Mouse (Mus musculus): Measurements from ENCODE around the gene Hbq1a. TPM values are rescaled to one million over a fixed set of nuclear protein-coding genes. Genes with fewer than 3 reads are reported as not detected.

The Hbq1a gene
- polyA plus RNA-seq, 1 experiment from 2014 or later = 0.73 TPM

Other genes with a start within 250 kb of the Hbq1a start
- gene Il9r, start 99.8 kb upstream of the Hbq1a start, polyA plus RNA-seq (2016; fragmentation: Nextera tagmentation; extraction: Ambion mirVana) = not detected in 2 replicates
- gene Snrnp25, start 94.7 kb upstream of the Hbq1a start, polyA plus RNA-seq (2016; fragmentation: Nextera tagmentation; extraction: Ambion mirVana) = 61.4 and 62.7 TPM in 2 replicates
- 18.3 and 19.1 TPM in 2 replicates for gene Rhbdf1, start 77.8 kb upstream of the Hbq1a start, polyA plus RNA-seq (2016; fragmentation: Nextera tagmentation; extraction: Ambion mirVana)
- gene Mpg, start 73.6 kb upstream of the Hbq1a start, polyA plus RNA-seq (2016; fragmentation: Nextera tagmentation; extraction: Ambion mirVana) = 25.0 and 29.3 TPM in 2 replicates
- 50.2 and 50.9 TPM in 2 replicates for gene Nprl3, start 32.4 kb upstream of the Hbq1a start, polyA plus RNA-seq (2016; fragmentation: Nextera tagmentation; extraction: Ambion mirVana)
- gene Hba-x, start 23.7 kb upstream of the Hbq1a start, polyA plus RNA-seq (2016; fragmentation: Nextera tagmentation; extraction: Ambion mirVana) = 1,147 and 1,607 TPM in 2 replicates
- gene Hba-a1, start 16.6 kb upstream of the Hbq1a start, polyA plus RNA-seq (2016; fragmentation: Nextera tagmentation; extraction: Ambion mirVana) = 2,326 and 2,947 TPM in 2 replicates
- 2.4 TPM in 2 replicates for gene Hbq1b, start 13.1 kb upstream of the Hbq1a start, polyA plus RNA-seq (2016; fragmentation: Nextera tagmentation; extraction: Ambion mirVana)
- gene Hba-a2, start 3.6 kb upstream of the Hbq1a start, polyA plus RNA-seq (2016; fragmentation: Nextera tagmentation; extraction: Ambion mirVana) = 4,843 and 6,486 TPM in 2 replicates
- gene Sh3pxd2b, start 47.8 kb downstream of the Hbq1a start, polyA plus RNA-seq (2016; fragmentation: Nextera tagmentation; extraction: Ambion mirVana) = 25.2 and 26.0 TPM in 2 replicates
- 68.3 and 72.7 TPM in 2 replicates for gene Ubtd2, start 155.3 kb downstream of the Hbq1a start, polyA plus RNA-seq (2016; fragmentation: Nextera tagmentation; extraction: Ambion mirVana)
- 0.27 TPM in 1 of 2 replicates, not detected in the other for gene Efcab9, start 232.0 kb downstream of the Hbq1a start, polyA plus RNA-seq (2016; fragmentation: Nextera tagmentation; extraction: Ambion mirVana)
- 2.3 and 2.4 TPM in 2 replicates for gene Stk10, start 233.2 kb downstream of the Hbq1a start, polyA plus RNA-seq (2016; fragmentation: Nextera tagmentation; extraction: Ambion mirVana)

All from forebrain, embryonic 12.5 days (tissue).